Mouse (Mus musculus): Measurements from ENCODE around the gene Rad51c. TPM values are rescaled to one million over a fixed set of nuclear protein-coding genes. Genes with fewer than 3 reads are reported as not detected.
"Not testable (repeated sequence)": the region's sequence is repeated elsewhere in the genome, so short reads cannot be mapped to it uniquely, and the experiment has no call there.

Gene Rad51c
- polyA plus RNA-seq, 1 experiment from 2014 or later: 1.2 TPM

DNA sequence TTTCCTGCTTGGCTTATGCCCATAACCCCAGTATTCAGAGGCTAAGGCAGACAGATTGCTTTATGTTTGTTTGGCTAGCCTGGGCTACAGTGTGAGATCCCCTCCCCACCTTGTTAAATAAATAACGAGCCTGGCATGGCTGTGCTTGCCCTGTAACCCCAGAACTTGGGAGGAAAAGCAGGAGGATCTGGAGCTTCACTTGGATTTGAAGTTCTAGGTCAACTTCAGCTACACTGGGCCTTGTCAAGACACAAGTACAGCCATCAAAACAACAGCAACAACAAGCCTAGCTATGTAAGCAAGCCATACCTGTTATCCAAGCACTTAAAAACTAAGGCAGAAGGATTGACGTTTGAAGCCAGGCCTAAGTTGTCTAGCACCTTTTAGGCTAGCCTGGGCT lies 25.6 kb upstream of the Rad51c start:
- 59% methylated on average over 2 of the region's 2 CpGs for WGBS
- Histone ChIP-seq H3K9me3 (ENCODE audit: low read length) (no peaks in the 10 kb centered on the region), H3K36me3 (ENCODE audit: insufficient read depth, low read length) (no peaks in the 10 kb centered on the region)

GRCm38 (mm10) chr11:87429363-87429762 lies 24.6 kb upstream of the Rad51c start:
- no peak for ATAC-seq
- Histone ChIP-seq H3K27me3 (replicated peaks; ENCODE audit: insufficient read depth, low read length) (no peaks in the 10 kb centered on the region), H3K9ac (replicated peaks; ENCODE audit: low read depth) (no peak overlapping the region), H3K4me3 (ENCODE audit: low read depth, low read length) (no peak overlapping the region), H3K4me1 (ENCODE audit: insufficient read depth, low read depth, low read length) (no peaks in the 10 kb centered on the region), H3K36me3 (ENCODE audit: insufficient read depth, low read length) (no peaks in the 10 kb centered on the region), H3K4me2 (replicated peaks; ENCODE audit: low read depth, low read length) (no peak overlapping the region), H3K27ac (ENCODE audit: low read length) (no peak overlapping the region), H3K9me3 (ENCODE audit: low read length) (no peaks in the 10 kb centered on the region)
- TF ChIP-seq EP300 (IDR thresholded peaks at IDR 0.05) (no peak), CTCF (IDR thresholded peaks at IDR 0.05) (no peak)
- WGBS: 81% methylated on average over 4 of the region's 4 CpGs
- DNase-seq (ENCODE audit: low spot score): no peak

More for the DNA sequence above, 25.6 kb upstream of the Rad51c start:
- TF ChIP-seq CTCF (IDR thresholded peaks at IDR 0.05) (no peak), EP300 (IDR thresholded peaks at IDR 0.05) (no peak)
- H3K4me2 ChIP-seq (replicated peaks; ENCODE audit: low read depth, low read length): no peak overlapping the region
- H3K4me3 ChIP-seq (ENCODE audit: low read depth, low read length): no peak overlapping the region
- ATAC-seq (no peak), DNase-seq (ENCODE audit: low spot score) (no peak)
- no peaks in the 10 kb centered on the region for H3K27me3 ChIP-seq (replicated peaks; ENCODE audit: insufficient read depth, low read length)
- H3K27ac ChIP-seq (ENCODE audit: low read length): no peak overlapping the region
- H3K9ac ChIP-seq (replicated peaks; ENCODE audit: low read depth): no peak overlapping the region
- H3K4me1 ChIP-seq (ENCODE audit: insufficient read depth, low read depth, low read length): no peaks in the 10 kb centered on the region

- no peaks in the 10 kb centered on the region for H3K36me3 ChIP-seq (ENCODE audit: insufficient read depth, low read length)
- 64% methylated on average over 2 of the region's 2 CpGs for WGBS
- H3K9ac ChIP-seq (replicated peaks; ENCODE audit: low read depth): no peak overlapping the region
- ATAC-seq (no peak), DNase-seq (ENCODE audit: low spot score) (no peak)
- no peak for TF ChIP-seq EP300 (IDR thresholded peaks at IDR 0.05)
- TF ChIP-seq CTCF (IDR thresholded peaks at IDR 0.05): no peak
- H3K4me3 ChIP-seq (ENCODE audit: low read depth, low read length): no peak overlapping the region
- H3K9me3 ChIP-seq (ENCODE audit: low read length): no peaks in the 10 kb centered on the region
- H3K4me2 ChIP-seq (replicated peaks; ENCODE audit: low read depth, low read length): no peak overlapping the region
- H3K27ac ChIP-seq (ENCODE audit: low read length): no peak overlapping the region
- no peaks in the 10 kb centered on the region for H3K27me3 ChIP-seq (replicated peaks; ENCODE audit: insufficient read depth, low read length)
- no peaks in the 10 kb centered on the region for H3K4me1 ChIP-seq (ENCODE audit: insufficient read depth, low read depth, low read length)
Observed at GRCm38 (mm10) chr11:87428051-87428673, 23.4 kb upstream of the Rad51c start.

GRCm38 (mm10) chr11:87427273-87428050 lies 22.7 kb upstream of the Rad51c start:
- Histone ChIP-seq H3K9ac (replicated peaks; ENCODE audit: low read depth) (no peak overlapping the region), H3K4me3 (ENCODE audit: low read depth, low read length) (no peak overlapping the region), H3K4me1 (ENCODE audit: insufficient read depth, low read depth, low read length) (no peaks in the 10 kb centered on the region), H3K36me3 (ENCODE audit: insufficient read depth, low read length) (no peaks in the 10 kb centered on the region), H3K4me2 (replicated peaks; ENCODE audit: low read depth, low read length) (no peak overlapping the region), H3K27ac (ENCODE audit: low read length) (0 out of 2 replicates have a peak overlapping the region, but pooled peaks have one; percentile 71), H3K9me3 (ENCODE audit: low read length) (no peaks in the 10 kb centered on the region), H3K27me3 (replicated peaks; ENCODE audit: insufficient read depth, low read length) (no peaks in the 10 kb centered on the region)
- 42% methylated on average over 1 of the region's 1 CpGs for WGBS
- DNase-seq (ENCODE audit: low spot score): peak; percentile 37
- ATAC-seq: no peak
- no peak for TF ChIP-seq CTCF (IDR thresholded peaks at IDR 0.05)
- no peak for TF ChIP-seq EP300 (IDR thresholded peaks at IDR 0.05)

GRCm38 (mm10) chr11:87426450-87427250 lies 21.9 kb upstream of the Rad51c start:
- under 1% methylated on average over 23 of the region's 24 CpGs for WGBS
- not testable (repeated sequence) for H3K4me1 ChIP-seq (ENCODE audit: insufficient read depth, low read depth, low read length); H3K36me3 ChIP-seq (ENCODE audit: insufficient read depth, low read length); H3K27me3 ChIP-seq (replicated peaks; ENCODE audit: insufficient read depth, low read length); H3K9me3 ChIP-seq (ENCODE audit: low read length)
- ATAC-seq (peak; percentile 81), DNase-seq (ENCODE audit: low spot score) (peak; percentile 95)
- Histone ChIP-seq H3K4me3 (ENCODE audit: low read depth, low read length) (peak overlapping the region; percentile 32), H3K9ac (replicated peaks; ENCODE audit: low read depth) (peak overlapping the region; percentile 20; the same call in 1 of the 2 replicates), H3K27ac (ENCODE audit: low read length) (peak overlapping the region; percentile 71; the same call in 1 of the 2 replicates), H3K4me2 (replicated peaks; ENCODE audit: low read depth, low read length) (peak overlapping the region; percentile 60)
- peak; percentile 71 for TF ChIP-seq EP300 (IDR thresholded peaks at IDR 0.05)

DNA sequence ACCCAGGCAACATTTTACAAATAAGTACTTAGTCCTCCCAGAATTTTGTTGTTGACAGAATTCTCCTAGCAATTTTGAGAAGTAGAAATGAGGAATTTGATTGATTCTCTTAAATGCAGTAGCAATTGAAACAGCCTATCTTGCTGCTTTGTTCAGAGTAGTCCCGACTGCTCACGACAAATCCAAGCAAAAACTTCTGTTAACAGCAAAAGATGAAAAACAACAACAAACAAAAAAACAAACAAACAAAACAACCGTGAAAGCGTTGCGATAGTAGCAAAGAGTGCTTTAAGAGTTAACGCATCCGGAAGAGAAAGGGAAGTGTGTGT lies 21.3 kb upstream of the Rad51c start:
- no peaks in the 10 kb centered on the region for H3K27me3 ChIP-seq (replicated peaks; ENCODE audit: insufficient read depth, low read length)
- H3K4me1 ChIP-seq (ENCODE audit: insufficient read depth, low read depth, low read length): no peaks in the 10 kb centered on the region
- peak overlapping the region; percentile 71 for H3K27ac ChIP-seq (ENCODE audit: low read length)
- no peaks in the 10 kb centered on the region for H3K36me3 ChIP-seq (ENCODE audit: insufficient read depth, low read length)
- DNase-seq (ENCODE audit: low spot score) (no peak), ATAC-seq (no peak)
- 1% methylated on average over 7 of the region's 7 CpGs for WGBS
- peak overlapping the region; percentile 60 for H3K4me2 ChIP-seq (replicated peaks; ENCODE audit: low read depth, low read length)
- no peaks in the 10 kb centered on the region for H3K9me3 ChIP-seq (ENCODE audit: low read length)
- TF ChIP-seq CTCF (IDR thresholded peaks at IDR 0.05): no peak
- TF ChIP-seq EP300 (IDR thresholded peaks at IDR 0.05): no peak
- H3K9ac ChIP-seq (replicated peaks; ENCODE audit: low read depth): peak overlapping the region; percentile 20; the same call in 1 of the 2 replicates
- H3K4me3 ChIP-seq (ENCODE audit: low read depth, low read length): peak overlapping the region; percentile 32
